Mouse (Mus musculus): ENCODE measurements around the gene Rufy3. TPM values are rescaled to one million over a fixed set of nuclear protein-coding genes. Genes with fewer than 3 reads are reported as not detected.

The Rufy3 gene
- total RNA-seq, 2 experiments from 2014 or later = 10.5 to 11.5 TPM

- intact Hi-C loops (cut with DNase I) = loop anchor here (5.0 kb wide), 2 partner anchors 87 to 118 kb away; partner anchors contain the start of gene Dck
- peak; percentile 81 for DNase-seq (ENCODE audit: low spot score)
Observed at GRCm38 (mm10) chr5:88675443-88676387, 110.9 kb downstream of the Rufy3 start, which contains the start of gene Grsf1. TSS of gene Grsf1 (minus strand) at chr5:88676171.

GRCm38 (mm10) chr5:88678929-88679328 lies 114.1 kb downstream of the Rufy3 start:
- intact Hi-C loops (cut with DNase I) = loop anchor here (2.0 to 5.0 kb wide), 3 partner anchors 42 to 122 kb away; partner anchors contain the start of genes Dck and Mob1b
- no peak for DNase-seq (ENCODE audit: low spot score)

GRCm38 (mm10) chr5:88679341-88679740 lies 114.5 kb downstream of the Rufy3 start:
- intact Hi-C loops (cut with DNase I) = loop anchor here (2.0 to 5.0 kb wide), 3 partner anchors 41 to 122 kb away; partner anchors contain the start of genes Dck and Mob1b
- no peak for DNase-seq (ENCODE audit: low spot score)

DNA sequence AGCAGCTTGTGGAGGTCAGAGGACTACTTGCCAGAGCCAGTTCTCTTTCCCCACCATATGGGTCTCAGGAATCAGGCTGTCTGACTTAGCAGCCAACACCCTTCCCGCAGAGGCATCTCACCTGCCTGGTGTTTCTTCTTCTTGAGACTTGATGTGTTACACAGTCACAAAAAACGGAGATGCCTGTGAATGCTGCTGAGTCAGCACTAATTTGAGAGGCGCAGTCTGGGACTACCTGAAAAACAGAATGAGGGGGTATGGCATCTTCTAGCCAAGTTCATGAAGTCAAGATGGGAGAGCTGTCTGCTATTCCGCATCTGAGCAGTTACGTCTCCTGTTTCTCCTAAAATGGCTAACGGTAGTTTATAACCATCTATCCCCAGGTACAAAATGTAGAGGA lies 115.7 kb downstream of the Rufy3 start:
- intact Hi-C loops (cut with DNase I) = no loop called here
- DNase-seq (ENCODE audit: low spot score) = no peak

- no peak for DNase-seq (ENCODE audit: low spot score)
- intact Hi-C loops (cut with DNase I) = no loop called here
Observed at GRCm38 (mm10) chr5:88683706-88684105, 118.9 kb downstream of the Rufy3 start.

DNA sequence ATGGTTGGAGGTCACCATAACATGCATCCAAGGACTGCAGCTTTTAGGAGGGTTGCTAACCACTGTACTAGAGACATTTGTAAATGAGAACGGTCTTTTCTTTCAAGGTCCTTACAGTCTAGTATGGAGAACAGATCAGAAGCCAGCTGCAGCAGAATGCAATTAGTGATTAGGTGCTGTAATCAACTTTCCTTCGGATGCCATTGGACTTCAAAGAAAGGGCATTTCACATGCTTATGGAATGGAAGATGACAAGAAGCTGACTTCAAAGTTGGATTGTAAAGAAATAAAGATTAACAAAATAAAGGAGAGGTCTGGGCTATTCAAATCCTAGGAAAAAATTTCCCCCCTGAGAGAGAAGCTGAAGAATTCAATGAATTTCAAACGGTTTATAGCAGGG lies 119.4 kb downstream of the Rufy3 start:
- no peak for DNase-seq (ENCODE audit: low spot score)
- intact Hi-C loops (cut with DNase I) = no loop called here

GRCm38 (mm10) chr5:88685306-88685705 lies 120.5 kb downstream of the Rufy3 start:
- intact Hi-C loops (cut with DNase I) = no loop called here
- no peak for DNase-seq (ENCODE audit: low spot score)

GRCm38 (mm10) chr5:88685745-88686299 lies 121.0 kb downstream of the Rufy3 start:
- DNase-seq (ENCODE audit: low spot score) = no peak
- intact Hi-C loops (cut with DNase I) = no loop called here

- intact Hi-C loops (cut with DNase I) = loop anchor here (2.0 kb wide), 1 partner anchor 697 kb away; no protein-coding TSS in a partner anchor
- DNase-seq (ENCODE audit: low spot score) = no peak
Observed at GRCm38 (mm10) chr5:88687996-88688406, 123.2 kb downstream of the Rufy3 start.

- intact Hi-C loops (cut with DNase I) = loop anchor here (2.0 kb wide), 1 partner anchor 696 kb away; no protein-coding TSS in a partner anchor
- no peak for DNase-seq (ENCODE audit: low spot score)
Observed at GRCm38 (mm10) chr5:88688583-88689187, 123.8 kb downstream of the Rufy3 start.

GRCm38 (mm10) chr5:88689279-88689938 lies 124.6 kb downstream of the Rufy3 start:
- DNase-seq (ENCODE audit: low spot score) = no peak
- intact Hi-C loops (cut with DNase I) = loop anchor here (2.0 kb wide), 1 partner anchor 695 kb away; no protein-coding TSS in a partner anchor

- intact Hi-C loops (cut with DNase I) = no loop called here
- DNase-seq (ENCODE audit: low spot score) = no peak
Observed at GRCm38 (mm10) chr5:88690681-88691505, 126.1 kb downstream of the Rufy3 start.

DNA sequence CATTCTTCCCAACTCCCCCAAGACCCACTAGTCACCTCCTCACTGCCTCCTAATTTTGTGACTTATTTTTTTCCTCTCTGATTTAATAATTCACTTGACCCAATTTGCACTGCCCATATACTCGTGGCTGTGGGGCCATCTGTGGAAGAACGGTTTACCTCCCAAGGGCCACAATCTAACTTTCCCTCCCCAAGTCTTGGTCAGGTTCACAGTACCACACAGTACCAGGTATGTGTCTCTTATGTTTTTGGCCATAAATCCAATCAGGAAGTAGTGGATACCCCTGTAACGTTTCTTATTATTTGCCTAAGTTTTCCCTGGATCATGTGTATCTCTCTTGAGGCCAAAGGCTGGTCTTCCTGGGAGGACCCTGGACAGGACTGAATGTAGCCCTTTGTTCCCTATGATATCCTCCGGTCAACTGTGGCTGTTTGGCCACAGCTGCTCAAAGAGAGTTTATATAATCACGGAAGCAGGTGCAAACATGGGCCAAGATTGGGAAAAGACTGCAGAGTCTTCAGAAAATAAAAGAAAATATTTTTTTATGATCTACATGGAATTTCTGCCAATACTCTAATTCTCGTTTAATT lies 126.8 kb downstream of the Rufy3 start:
- DNase-seq (ENCODE audit: low spot score) = no peak
- intact Hi-C loops (cut with DNase I) = no loop called here

DNA sequence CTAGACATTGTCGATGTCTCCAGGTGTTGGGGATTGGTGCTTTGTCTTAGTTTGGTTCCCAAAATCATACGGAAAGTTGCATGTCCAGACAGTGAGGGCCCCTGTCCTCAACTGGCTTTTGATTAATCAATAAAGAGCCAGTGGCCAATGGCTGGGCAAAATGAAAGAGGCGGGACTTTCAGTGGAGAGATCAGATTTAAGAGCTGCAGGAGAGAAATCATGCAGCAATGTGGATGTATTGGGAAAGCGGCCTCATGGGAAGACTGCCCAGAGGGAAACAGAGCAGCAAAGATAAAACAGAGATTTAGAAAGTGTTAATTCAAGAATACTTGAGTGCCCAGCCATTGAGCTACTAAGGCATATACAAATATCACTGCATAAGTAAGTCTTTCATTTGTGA lies 127.7 kb downstream of the Rufy3 start:
- DNase-seq (ENCODE audit: low spot score) = no peak
- intact Hi-C loops (cut with DNase I) = no loop called here

- intact Hi-C loops (cut with DNase I) = no loop called here
- DNase-seq (ENCODE audit: low spot score) = no peak
Observed at GRCm38 (mm10) chr5:88693057-88693456, 128.2 kb downstream of the Rufy3 start.

GRCm38 (mm10) chr5:88697291-88697690 lies 132.5 kb downstream of the Rufy3 start:
- intact Hi-C loops (cut with DNase I) = no loop called here
- no peak for DNase-seq (ENCODE audit: low spot score)

GRCm38 (mm10) chr5:88699251-88699913 lies 134.5 kb downstream of the Rufy3 start:
- no peak for DNase-seq (ENCODE audit: low spot score)
- intact Hi-C loops (cut with DNase I) = no loop called here
